Mouse (Mus musculus): ENCODE data around the gene Sat1.

Sat1 gene

DNA sequence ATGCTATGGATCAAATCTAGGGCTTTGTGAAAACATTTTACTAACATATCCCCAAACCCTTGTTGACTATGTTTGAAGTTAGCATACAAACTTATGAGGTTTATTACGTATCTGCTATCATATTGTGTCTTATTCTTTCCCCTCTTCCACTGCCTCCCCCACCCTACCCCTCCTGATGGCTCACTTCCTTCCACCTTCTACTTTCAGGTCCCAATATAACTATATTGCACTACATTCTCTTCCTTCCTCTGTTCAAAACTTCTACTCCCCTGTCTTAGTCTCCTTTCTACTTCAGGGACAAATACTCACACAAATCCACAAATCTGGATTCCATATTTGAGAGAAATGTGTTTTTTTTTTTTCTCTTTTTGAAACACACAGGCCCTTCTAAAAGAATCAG is 52.7 kb downstream of the Sat1 start:
- no peak for DNase-seq
